Mouse (Mus musculus) E14TG2a.4 (cell line): Measurements from ENCODE around the gene Rad9b.
A peak's percentile ranks its signal among the peaks of the same experiment; 100 is the strongest.

ENCODE experiments used
- H3K27me3 ChIP-seq: 2 replicates; pipeline ENCODE4 v1.6.1; 2014; ENCODE audit warnings: low read length, control low read depth; ENCODE audit not compliant: insufficient read depth
- H3K36me3 ChIP-seq: 2 replicates; pipeline ENCODE4 v1.6.1; 2014; ENCODE audit warnings: low read length, control low read depth; ENCODE audit not compliant: insufficient read depth
- H3K4me1 ChIP-seq: replicated peaks from 2 replicates; pipeline ENCODE4 v1.6.1; 2014; ENCODE audit warnings: low read depth, low read length, control low read depth
- H3K4me3 ChIP-seq: replicated peaks from 2 replicates; pipeline ENCODE4 v1.5.1; 2014; ENCODE audit warnings: mild to moderate bottlenecking, low read length
- H3K9me3 ChIP-seq: 2 replicates; pipeline ENCODE4 v1.6.1; 2014; ENCODE audit warnings: low read length, control low read depth
- CTCF ChIP-seq: conservative IDR thresholded peaks from 2 replicates; pipeline ENCODE4 v1.5.1; 2014; ENCODE audit warnings: low read length
- NANOG ChIP-seq: IDR thresholded peaks from 2 replicates; pipeline ENCODE4 v1.6.1; 2014; ENCODE audit warnings: borderline replicate concordance, low read length, mixed read lengths
- POU5F1 ChIP-seq: IDR thresholded peaks from 2 replicates; pipeline ENCODE4 v1.6.1; 2014; ENCODE audit warnings: low read length, borderline replicate concordance

The Rad9b gene

DNA sequence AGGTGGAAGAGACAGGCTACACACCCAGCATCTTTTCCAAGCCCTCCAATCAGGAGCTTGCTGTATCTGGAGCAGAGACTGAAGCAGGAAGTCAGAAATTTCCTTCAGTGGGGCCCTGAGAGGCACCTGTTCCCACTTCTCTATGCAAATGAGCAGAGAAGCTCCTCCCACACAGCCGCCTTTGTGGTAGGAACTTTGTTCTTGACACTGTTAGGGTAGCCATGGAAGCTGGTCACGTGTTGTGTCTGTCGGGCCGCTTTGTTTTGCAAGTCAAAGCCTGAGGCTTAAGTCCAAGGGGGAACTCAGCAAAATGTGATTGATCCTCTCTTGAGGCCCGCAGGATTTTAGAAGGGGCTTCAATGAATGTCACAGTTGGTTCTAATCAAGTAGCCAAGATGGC is 79.2 kb downstream of the Rad9b start:
- Histone ChIP-seq H3K36me3 (no peaks in the 10 kb centered on the region), H3K9me3 (0 out of 2 replicates have a peak, but pooled peaks cover 8% of the 10 kb centered on the region), H3K27me3 (no peaks in the 10 kb centered on the region), H3K4me1 (peaks cover 58% of the 10 kb centered on the region), H3K4me3 (peak overlapping the region; percentile 41)
- TF ChIP-seq CTCF (no peak), POU5F1 (no peak), NANOG (no peak)
